Mouse (Mus musculus): ENCODE measurements around the gene Def8.
A peak's percentile ranks its signal among the peaks of the same experiment; 100 is the strongest.

DNA sequence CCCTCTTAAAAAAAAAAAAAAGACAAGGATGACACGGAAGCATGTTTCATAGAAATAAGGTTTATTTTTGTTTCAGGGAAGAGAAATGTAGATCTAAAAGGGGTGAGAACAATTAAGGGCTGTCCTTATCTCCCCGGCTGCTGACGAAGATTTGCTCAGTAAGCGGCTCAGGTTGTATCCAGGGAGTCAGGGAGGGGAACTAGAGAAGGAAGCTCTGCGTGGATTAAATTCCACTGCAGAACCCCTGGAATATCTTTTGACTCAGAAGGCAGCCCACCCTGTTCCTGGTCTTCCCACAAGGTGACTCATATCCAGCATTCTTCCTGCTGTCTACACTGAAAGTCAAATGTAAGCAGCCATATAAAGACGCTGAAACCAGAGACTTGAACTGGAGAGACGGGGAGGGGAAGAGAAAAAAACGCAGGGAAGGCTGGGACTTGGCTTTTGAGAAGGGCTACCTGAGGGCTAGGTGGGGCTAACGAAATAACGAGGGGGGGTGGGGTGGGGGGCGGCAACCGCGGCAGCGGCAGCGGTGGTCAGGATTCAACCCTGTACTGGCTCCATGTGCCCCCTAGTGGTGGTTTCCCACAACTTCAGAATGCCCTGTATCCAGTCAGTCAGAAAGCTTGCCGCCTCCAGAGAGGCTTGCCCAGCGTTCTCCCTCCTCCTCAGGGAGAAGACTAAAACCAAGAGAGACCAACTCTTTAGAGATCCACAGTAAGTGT, 1.1 kb upstream of the Def8 start:
- TF ChIP-seq EP300 (IDR thresholded peaks at IDR 0.05; ENCODE audit: insufficient read depth, low read depth, low read length) (peak; percentile 51), POLR2A (IDR thresholded peaks at IDR 0.05; ENCODE audit: insufficient read depth, low read length) (no peak), CTCF (IDR thresholded peaks at IDR 0.05; ENCODE audit: low read depth, low read length) (peak; percentile 72)

All from ES-Bruce4 (cell line).